Mouse (Mus musculus) forebrain, embryonic 15.5 days (tissue): Measurements from ENCODE around the gene Gapvd1. TPM values are rescaled to one million over a fixed set of nuclear protein-coding genes. Genes with fewer than 3 reads are reported as not detected.
A peak's percentile ranks its signal among the peaks of the same experiment; 100 is the strongest.
"Not testable (repeated sequence)": the region's sequence is repeated elsewhere in the genome, so short reads cannot be mapped to it uniquely, and the experiment has no call there.

Source experiments
- ATAC-seq: fragments of 200-750 bp; cut with Nextera tagmentation; replicated peaks from 2 replicates; pipeline ENCODE4 v1.8.0; 2017; ENCODE audit warnings: mild to moderate bottlenecking, moderate TSS enrichment, moderate library complexity
- H3K27ac ChIP-seq: fragments of 300-500 bp; sonication (generic); replicated peaks from 2 replicates; pipeline ENCODE4 v1.5.1; 2015; ENCODE audit warnings: mild to moderate bottlenecking, inconsistent platforms
- H3K27me3 ChIP-seq: fragments of 300-500 bp; sonication (generic); 2 replicates; pipeline ENCODE4 v1.6.1; 2015; ENCODE audit warnings: inconsistent platforms
- H3K36me3 ChIP-seq: fragments of 300-500 bp; sonication (generic); 2 replicates; pipeline ENCODE4 v1.6.1; 2015; ENCODE audit warnings: mild to moderate bottlenecking, inconsistent platforms
- H3K4me1 ChIP-seq: fragments of 300-500 bp; sonication (generic); 2 replicates; pipeline ENCODE4 v1.6.1; 2015; ENCODE audit warnings: inconsistent platforms
- H3K4me2 ChIP-seq: fragments of 300-500 bp; sonication (generic); replicated peaks from 2 replicates; pipeline ENCODE4 v1.6.1; 2015; ENCODE audit warnings: mild to moderate bottlenecking, inconsistent platforms
- H3K4me3 ChIP-seq: fragments of 300-500 bp; sonication (generic); 2 replicates; pipeline ENCODE4 v1.5.1; 2015; ENCODE audit warnings: mild to moderate bottlenecking, inconsistent platforms
- H3K9ac ChIP-seq: fragments of 300-500 bp; sonication (generic); replicated peaks from 2 replicates; pipeline ENCODE4 v1.6.1; 2015; ENCODE audit warnings: mild to moderate bottlenecking, inconsistent platforms
- H3K9me3 ChIP-seq: fragments of 300-500 bp; sonication (generic); 2 replicates; pipeline ENCODE4 v1.6.1; 2016; ENCODE audit warnings: inconsistent platforms
- WGBS: fragments of 180-500 bp; shearing (Covaris S2); methylation state at CpG from one replicate; pipeline ENCODE4 v1.1.7; 2015; ENCODE audit warnings: mixed read lengths; 5-methylcytosine and 5-hydroxymethylcytosine counted together
- polyA plus RNA-seq: library from polyadenylated mRNA; unstranded; fragments of >200 nt; fragmentation: Nextera tagmentation; extraction: Ambion mirVana; gene quantifications from 2 replicates; pipeline ENCODE4 v1.2.1, GENCODE M21; 2015

The Gapvd1 gene
- polyA plus RNA-seq, 1 experiment from 2014 or later, result 134 TPM

DNA sequence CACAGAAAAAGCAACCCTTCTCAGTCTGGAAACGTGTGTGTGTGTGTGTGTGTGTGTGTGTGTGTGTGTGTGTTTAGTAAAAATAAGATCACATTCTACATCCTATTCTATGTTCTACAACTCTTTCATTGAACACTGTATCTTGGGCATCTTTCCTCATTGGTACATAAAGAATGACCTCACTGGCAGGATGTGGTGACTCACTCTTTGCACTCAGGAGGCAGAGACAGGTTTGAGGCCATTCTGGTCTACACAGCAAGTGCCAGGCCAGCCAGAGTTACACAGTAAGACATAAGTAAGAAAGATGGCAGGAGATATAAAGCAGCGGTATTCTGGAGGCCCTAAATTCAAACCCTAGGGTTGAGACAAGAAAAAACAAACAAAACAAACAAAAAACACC, 7.8 kb upstream of the Gapvd1 start:
- 65% methylated on average over 2 of the region's 2 CpGs for WGBS
- no peaks in the 10 kb centered on the region for H3K27me3 ChIP-seq
- ATAC-seq, result no peak
- no peaks in the 10 kb centered on the region for H3K9me3 ChIP-seq
- H3K4me3 ChIP-seq, result no peak overlapping the region
- no peaks in the 10 kb centered on the region for H3K36me3 ChIP-seq
- no peak overlapping the region for H3K4me2 ChIP-seq
- H3K9ac ChIP-seq, result no peak overlapping the region
- H3K4me1 ChIP-seq, result no peaks in the 10 kb centered on the region
- H3K27ac ChIP-seq, result no peak overlapping the region

DNA sequence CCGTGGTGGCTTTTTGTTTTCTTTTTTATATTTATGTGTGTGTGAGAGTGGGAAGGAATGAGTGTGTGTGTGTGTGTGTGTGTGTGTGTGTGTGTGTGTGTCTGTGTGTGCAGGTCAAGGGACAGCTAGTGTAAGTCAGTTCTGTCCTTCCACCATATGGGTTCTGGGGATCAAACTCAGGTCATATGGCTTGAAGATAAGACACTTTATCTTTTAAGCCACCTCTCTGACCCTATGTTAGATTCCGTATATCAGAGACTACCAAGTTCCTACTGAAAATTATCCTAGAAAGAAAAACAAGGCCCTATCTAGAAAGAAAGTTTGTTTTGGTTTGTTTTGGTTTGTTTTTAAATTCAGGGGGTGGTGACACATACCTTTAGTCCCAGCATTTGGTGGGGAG, 7.1 kb upstream of the Gapvd1 start:
- Histone ChIP-seq H3K4me3 (no peak overlapping the region), H3K9ac (no peak overlapping the region), H3K4me2 (no peak overlapping the region), H3K27me3 (no peaks in the 10 kb centered on the region), H3K4me1 (no peaks in the 10 kb centered on the region), H3K27ac (no peak overlapping the region), H3K36me3 (no peaks in the 10 kb centered on the region), H3K9me3 (no peaks in the 10 kb centered on the region)
- ATAC-seq, result no peak
- WGBS, result 83% methylated on average over 2 of the region's 2 CpGs

DNA sequence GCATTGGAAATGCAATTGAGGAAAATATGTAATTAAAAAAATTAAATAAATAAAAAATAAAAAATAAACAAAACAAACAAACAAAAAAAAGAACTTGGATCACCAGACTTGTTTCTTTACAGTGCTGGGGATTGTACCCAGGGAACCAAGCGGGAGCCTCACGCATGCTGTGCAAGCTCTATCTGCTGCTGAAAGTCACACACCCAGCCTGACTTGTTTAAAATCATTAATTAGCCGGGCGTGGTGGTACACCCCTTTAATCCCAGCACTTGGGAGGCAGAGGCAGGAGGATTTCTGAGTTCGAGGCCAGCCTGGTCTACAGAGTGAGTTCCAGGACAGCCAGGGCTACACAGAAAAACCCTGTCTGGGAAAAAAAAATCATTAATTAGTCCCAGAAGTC, 6.2 kb upstream of the Gapvd1 start:
- ATAC-seq, result not testable (repeated sequence)

DNA sequence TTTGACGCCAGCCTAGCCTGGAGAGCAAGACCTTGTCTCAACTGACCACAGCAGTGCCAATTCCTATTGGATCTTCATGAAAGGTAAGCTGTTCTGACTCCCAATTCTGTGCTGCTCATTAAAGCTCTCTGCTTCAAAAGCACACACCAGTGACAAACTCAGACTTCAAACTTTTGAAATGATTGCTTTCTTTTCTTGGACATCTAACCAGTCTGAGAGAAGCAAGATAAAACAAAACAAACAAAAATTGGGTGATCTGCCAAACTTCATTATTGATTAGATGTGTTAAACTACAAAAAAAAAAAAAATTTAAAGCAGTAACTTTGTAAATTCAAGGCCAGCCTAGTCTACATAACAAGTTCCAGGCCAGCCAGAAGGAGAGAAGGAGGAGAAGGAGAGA, 2.3 kb upstream of the Gapvd1 start:
- Histone ChIP-seq H3K4me3 (no peak overlapping the region), H3K36me3 (no peaks in the 10 kb centered on the region), H3K27ac (no peak overlapping the region), H3K9ac (no peak overlapping the region), H3K4me1 (peaks cover 16% of the 10 kb centered on the region), H3K4me2 (no peak overlapping the region), H3K27me3 (no peaks in the 10 kb centered on the region), H3K9me3 (no peaks in the 10 kb centered on the region)
- WGBS, result 77% methylated on average over 1 of the region's 1 CpGs
- ATAC-seq, result no peak

More for the DNA sequence above, 6.2 kb upstream of the Gapvd1 start:
- not testable (repeated sequence) for H3K36me3 ChIP-seq, H3K4me3 ChIP-seq, H3K4me1 ChIP-seq, H3K9ac ChIP-seq, H3K9me3 ChIP-seq, H3K4me2 ChIP-seq, H3K27ac ChIP-seq, H3K27me3 ChIP-seq
- 85% methylated on average over 5 of the region's 5 CpGs for WGBS

DNA sequence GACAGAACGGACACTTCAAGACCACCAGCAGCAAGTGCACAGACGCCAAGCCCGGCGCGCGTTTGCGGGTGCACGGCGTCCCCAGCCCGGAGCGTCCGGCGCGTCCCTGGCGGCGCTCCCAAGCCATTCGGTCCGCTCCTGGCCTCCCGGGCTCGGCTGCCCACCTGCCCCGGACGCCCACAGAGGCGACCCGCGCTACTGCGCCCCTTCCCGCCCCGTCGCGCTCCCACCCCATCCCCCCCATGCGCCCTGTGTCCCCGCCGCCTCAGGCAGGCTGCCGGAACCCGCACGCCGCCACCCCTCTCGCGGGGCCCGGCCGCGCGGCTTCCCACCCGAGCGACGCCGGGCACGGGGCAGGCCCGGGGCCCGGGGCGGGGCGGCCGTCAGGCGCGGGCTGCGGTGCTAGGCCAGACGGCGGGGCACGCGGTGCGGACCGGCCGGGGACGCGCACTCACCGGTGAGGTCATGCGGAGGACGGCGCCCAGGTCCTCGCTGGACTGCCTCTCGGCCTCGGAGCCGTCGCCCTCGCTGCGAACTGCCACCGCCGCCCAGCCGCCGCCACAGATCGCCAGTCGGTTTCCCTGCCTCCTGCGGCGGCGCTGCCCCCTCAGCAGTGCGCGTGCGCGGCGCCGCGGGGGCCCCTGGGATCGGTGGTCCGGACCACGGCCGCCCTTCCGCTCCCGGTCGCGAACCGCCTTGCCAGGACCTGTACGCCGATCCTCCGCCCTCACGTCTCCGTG, 1.1 kb downstream of the Gapvd1 start:
- H3K4me1 ChIP-seq, result peaks cover 29% of the 10 kb centered on the region
- ATAC-seq, result peak; percentile 93
- H3K4me3 ChIP-seq, result peak overlapping the region; percentile 82
- H3K4me2 ChIP-seq, result peak overlapping the region; percentile 50
- under 1% methylated on average over 106 of the region's 106 CpGs for whole genome bisulfite sequencing
- no peaks in the 10 kb centered on the region for H3K27me3 ChIP-seq
- peak overlapping the region; percentile 91 for H3K9ac ChIP-seq
- no peaks in the 10 kb centered on the region for H3K36me3 ChIP-seq
- H3K9me3 ChIP-seq, result no peaks in the 10 kb centered on the region
- peak overlapping the region; percentile 90 for H3K27ac ChIP-seq

DNA sequence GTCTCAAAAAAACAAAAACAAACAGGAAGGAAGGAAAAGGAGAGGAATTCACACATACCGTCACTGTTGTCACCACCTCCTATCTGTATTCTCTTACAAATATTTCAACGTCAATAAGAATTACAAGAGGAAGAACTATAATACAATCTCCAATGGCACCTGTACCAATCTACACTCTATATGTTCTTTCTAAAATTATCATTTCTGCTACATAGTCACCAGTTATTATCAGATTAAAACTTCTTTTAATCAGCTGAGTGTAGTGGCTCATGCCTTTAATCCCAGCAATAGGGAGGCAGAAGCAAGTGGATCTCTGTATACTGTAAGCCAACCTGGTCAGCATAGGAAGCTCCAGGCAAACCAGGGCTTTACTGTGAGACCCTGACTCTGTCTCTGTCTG, 4.8 kb downstream of the Gapvd1 start:
- Histone ChIP-seq H3K27ac (no peak overlapping the region), H3K9me3 (no peaks in the 10 kb centered on the region), H3K9ac (no peak overlapping the region), H3K36me3 (no peaks in the 10 kb centered on the region), H3K4me2 (no peak overlapping the region), H3K4me3 (no peak overlapping the region), H3K27me3 (no peaks in the 10 kb centered on the region), H3K4me1 (peaks cover 28% of the 10 kb centered on the region)
- no peak for ATAC-seq
- 82% methylated on average over 2 of the region's 2 CpGs for WGBS

DNA sequence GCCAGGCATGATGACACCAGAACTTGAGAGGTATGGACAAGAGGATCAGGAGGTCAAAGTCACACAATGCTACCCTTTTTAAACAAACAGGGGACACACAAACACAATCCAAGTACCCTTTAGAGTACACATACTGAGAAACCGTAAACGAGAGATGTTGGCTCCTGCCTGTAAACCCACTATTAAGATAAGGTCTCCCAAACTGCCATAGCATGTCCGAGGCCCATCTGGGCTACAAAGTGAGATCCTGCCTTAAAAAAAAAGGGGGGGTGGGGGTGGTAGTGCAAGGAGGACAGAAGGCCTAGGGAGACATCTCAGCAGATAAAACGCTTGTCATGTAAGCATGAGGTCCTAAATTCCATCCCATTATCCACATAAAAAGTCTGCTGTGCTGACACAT, 6.6 kb downstream of the Gapvd1 start:
- no peaks in the 10 kb centered on the region for H3K9me3 ChIP-seq
- no peak overlapping the region for H3K27ac ChIP-seq
- H3K4me1 ChIP-seq, result peaks cover 23% of the 10 kb centered on the region
- H3K27me3 ChIP-seq, result no peaks in the 10 kb centered on the region
- H3K4me2 ChIP-seq, result no peak overlapping the region
- no peak overlapping the region for H3K4me3 ChIP-seq
- no peak for ATAC-seq
- H3K9ac ChIP-seq, result no peak overlapping the region
- 92% methylated on average over 4 of the region's 4 CpGs for WGBS
- no peaks in the 10 kb centered on the region for H3K36me3 ChIP-seq

DNA sequence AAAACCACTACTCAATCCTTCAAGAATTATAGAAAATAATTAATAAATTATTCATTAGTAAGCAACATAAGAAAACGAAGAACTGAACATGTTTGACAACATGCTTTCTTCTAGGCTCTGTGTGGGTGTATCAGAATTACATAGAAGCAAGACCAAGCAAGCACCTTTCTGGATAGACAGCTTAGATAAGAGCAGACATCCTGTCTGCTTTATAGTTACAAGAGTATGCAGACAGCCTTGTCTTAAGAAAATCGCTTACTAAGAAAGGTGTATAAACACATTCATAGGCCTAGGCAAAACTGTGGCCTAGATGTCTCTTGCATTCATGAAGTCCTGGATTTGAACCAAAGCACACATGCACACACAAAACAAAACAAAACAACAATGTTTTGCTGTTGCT, 9.4 kb downstream of the Gapvd1 start:
- Histone ChIP-seq H3K4me2 (no peak overlapping the region), H3K4me3 (no peak overlapping the region), H3K36me3 (no peaks in the 10 kb centered on the region), H3K9me3 (no peaks in the 10 kb centered on the region), H3K27me3 (no peaks in the 10 kb centered on the region), H3K4me1 (no peaks in the 10 kb centered on the region), H3K27ac (no peak overlapping the region), H3K9ac (no peak overlapping the region)
- ATAC-seq, result no peak
- WGBS, result 94% methylated on average over 2 of the region's 2 CpGs

DNA sequence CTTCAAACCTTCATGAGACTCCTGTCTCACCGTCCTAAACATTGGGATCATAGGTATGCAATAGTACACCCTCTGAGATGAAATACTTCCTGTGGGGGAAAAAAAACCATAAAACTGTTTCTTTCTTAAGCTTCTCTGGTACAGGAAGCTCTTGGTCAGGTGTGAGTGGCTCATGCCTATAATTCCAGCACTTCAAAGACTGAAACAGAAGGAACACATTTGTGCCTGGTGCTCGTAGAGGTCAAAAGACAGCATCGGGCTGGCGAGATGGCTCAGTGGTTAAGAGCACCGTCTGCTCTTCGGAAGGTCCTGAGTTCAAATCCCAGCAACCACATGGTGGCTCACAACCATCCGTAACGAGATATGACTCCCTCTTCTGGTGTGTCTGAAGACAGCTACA, 10.6 kb downstream of the Gapvd1 start:
- H3K4me1 ChIP-seq, result no peaks in the 10 kb centered on the region
- H3K27ac ChIP-seq, result no peak overlapping the region
- no peaks in the 10 kb centered on the region for H3K36me3 ChIP-seq
- no peaks in the 10 kb centered on the region for H3K27me3 ChIP-seq
- no peak for ATAC-seq
- H3K4me2 ChIP-seq, result no peak overlapping the region
- no peak overlapping the region for H3K9ac ChIP-seq
- no peaks in the 10 kb centered on the region for H3K9me3 ChIP-seq
- 96% methylated on average over 8 of the region's 8 CpGs for WGBS
- H3K4me3 ChIP-seq, result no peak overlapping the region

DNA sequence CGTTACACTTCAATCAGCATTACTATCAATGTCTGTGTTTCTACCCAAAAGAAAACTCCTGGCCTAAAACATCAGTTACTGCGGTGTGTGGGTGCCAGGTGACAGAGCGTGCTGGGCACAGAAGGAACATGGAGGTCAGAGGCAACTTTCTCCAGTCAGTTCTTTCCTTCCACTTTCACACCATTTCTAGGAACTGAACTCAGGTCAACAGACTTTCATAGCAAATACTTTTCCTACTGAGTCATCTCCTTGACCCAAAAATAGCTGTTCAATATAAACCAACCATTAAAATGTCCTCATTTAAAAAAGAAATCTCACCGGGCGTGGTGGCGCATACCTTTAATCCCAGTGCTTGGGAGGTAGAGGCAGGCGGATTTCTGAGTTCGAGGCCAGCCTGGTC, 12.4 kb downstream of the Gapvd1 start:
- Histone ChIP-seq H3K9me3 (no peaks in the 10 kb centered on the region), H3K27ac (no peak overlapping the region), H3K4me2 (no peak overlapping the region), H3K4me1 (no peaks in the 10 kb centered on the region), H3K9ac (no peak overlapping the region), H3K27me3 (no peaks in the 10 kb centered on the region), H3K4me3 (no peak overlapping the region), H3K36me3 (no peaks in the 10 kb centered on the region)
- no peak for ATAC-seq
- WGBS, result 97% methylated on average over 8 of the region's 8 CpGs

DNA sequence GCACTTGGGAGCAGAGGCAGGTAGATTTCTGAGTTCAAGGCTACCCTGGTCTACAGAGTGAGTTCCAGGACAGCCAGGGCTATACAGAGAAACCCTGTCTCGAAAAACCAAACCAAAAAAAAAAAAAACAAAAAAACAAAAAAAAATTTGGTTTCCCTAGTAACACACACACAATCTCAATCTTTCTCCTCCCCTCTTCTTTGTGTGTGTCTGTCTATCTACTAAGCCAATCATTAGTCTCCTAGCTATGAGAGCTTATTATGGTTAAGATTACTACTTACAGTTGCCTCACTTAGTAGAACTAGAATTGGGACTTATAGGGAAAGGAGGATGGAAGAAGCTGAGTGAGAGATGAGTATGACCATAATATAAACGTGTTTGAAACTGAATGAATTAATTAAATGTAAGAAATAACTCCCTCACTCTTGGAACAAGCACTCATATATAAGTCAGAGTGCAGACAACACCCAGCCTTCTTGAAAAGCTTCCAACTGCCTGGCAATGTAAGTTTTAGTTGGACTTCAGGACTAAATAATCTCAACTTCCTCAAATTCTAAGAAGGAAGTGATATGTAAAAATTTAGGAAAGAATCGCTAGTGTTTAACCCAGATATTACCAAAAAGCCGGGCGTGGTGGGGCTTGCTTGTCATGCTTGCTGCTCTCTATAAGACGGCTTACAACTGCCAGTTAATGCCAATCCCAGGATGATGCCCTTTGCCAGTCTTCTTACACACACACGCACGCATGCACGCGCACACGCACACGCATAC, 13.5 kb downstream of the Gapvd1 start:
- H3K27me3 ChIP-seq, result no peaks in the 10 kb centered on the region
- H3K9me3 ChIP-seq, result no peaks in the 10 kb centered on the region
- no peaks in the 10 kb centered on the region for H3K36me3 ChIP-seq
- H3K4me3 ChIP-seq, result no peak overlapping the region
- no peak overlapping the region for H3K9ac ChIP-seq
- no peak overlapping the region for H3K27ac ChIP-seq
- H3K4me2 ChIP-seq, result no peak overlapping the region
- 92% methylated on average over 12 of the region's 12 CpGs for WGBS
- ATAC-seq, result no peak
- no peaks in the 10 kb centered on the region for H3K4me1 ChIP-seq

DNA sequence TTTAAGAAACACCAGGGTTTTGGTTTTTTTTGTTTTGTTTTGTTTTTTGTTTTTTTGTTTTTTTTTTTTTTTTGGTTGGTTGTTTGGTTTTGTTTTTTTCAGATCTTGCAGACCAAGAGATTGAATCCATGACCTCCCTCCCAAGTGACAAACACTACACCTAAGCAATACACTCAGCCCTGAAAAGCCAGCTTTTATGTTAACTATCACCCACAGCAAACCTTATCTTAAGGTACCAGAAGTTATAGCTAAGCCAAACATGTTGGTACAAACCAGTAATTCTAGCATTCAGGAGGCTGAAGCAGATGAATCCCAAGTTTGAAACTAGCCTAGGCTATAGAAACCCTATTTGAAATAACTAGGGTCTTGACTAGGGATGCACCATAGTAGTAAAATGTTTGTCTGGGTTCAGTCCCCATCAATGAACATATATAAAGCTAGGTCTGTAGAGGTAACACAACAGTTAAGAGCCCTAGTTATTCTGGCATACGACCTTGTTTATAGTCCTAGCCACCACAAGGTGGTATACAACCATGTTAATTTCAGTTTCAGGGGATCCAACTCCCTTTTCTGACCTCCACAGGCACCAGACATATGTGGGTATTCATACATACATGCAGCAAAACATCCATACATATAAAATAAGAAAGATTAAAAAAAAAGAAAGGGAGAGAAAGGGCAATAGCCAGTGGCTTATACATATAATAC, 15.2 kb downstream of the Gapvd1 start:
- Histone ChIP-seq H3K27me3 (no peaks in the 10 kb centered on the region), H3K27ac (no peak overlapping the region), H3K4me1 (no peaks in the 10 kb centered on the region), H3K4me3 (no peak overlapping the region), H3K4me2 (no peak overlapping the region), H3K36me3 (no peaks in the 10 kb centered on the region), H3K9ac (no peak overlapping the region), H3K9me3 (no peaks in the 10 kb centered on the region)
- 84% methylated on average over 1 of the region's 1 CpGs for WGBS
- no peak for ATAC-seq
